Mouse (Mus musculus) MEL (cell line): Measurements from ENCODE around the gene Sprr2a1. TPM values are rescaled to one million over a fixed set of nuclear protein-coding genes. Genes with fewer than 3 reads are reported as not detected.
"Not testable (repeated sequence)": the region's sequence is repeated elsewhere in the genome, so short reads cannot be mapped to it uniquely, and the experiment has no call there.

Experiments
- DNase-seq: peaks from one replicate; pipeline ENCODE4 v3.0.0; 2011; ENCODE audit warnings: low read depth, low spot score
- H3K27ac ChIP-seq: 2 replicates; pipeline ENCODE4 v1.5.1; 2012; ENCODE audit warnings: low read depth, mild to moderate bottlenecking, control low read depth, low read length, moderate library complexity; ENCODE audit not compliant: control insufficient read depth
- H3K27me3 ChIP-seq, 2 experiments: fragments of 150-350 bp in 1 of 2; sonication (generic) in 1 of 2; 2 replicates each; pipeline ENCODE4 v1.6.1; 2012; ENCODE audit warnings: low read length in 2 of 2, mild to moderate bottlenecking in 2 of 2, improper control_type of control experiment in 1 of 2, moderate library complexity in 1 of 2; ENCODE audit not compliant: insufficient read depth in 2 of 2, control insufficient read depth in 1 of 2
- H3K36me3 ChIP-seq, 2 experiments: 2 replicates each; pipeline ENCODE4 v1.6.1; 2012 to 2014; ENCODE audit warnings: low read length in 2 of 2, improper control_type of control experiment in 1 of 2, inconsistent platforms in 1 of 2, mild to moderate bottlenecking in 1 of 2; ENCODE audit not compliant: insufficient read depth in 2 of 2, control insufficient read depth in 1 of 2
- H3K4me1 ChIP-seq, 2 experiments: fragments of 150-350 bp in 1 of 2; sonication (generic) in 1 of 2; 2 replicates each; pipeline ENCODE4 v1.6.1; 2012; ENCODE audit warnings: low read length in 2 of 2, improper control_type of control experiment in 1 of 2, mild to moderate bottlenecking in 1 of 2; ENCODE audit not compliant: insufficient read depth in 2 of 2, control insufficient read depth in 1 of 2
- H3K4me3 ChIP-seq, 2 experiments: fragments of 150-350 bp in 1 of 2; sonication (generic) in 1 of 2; 2 replicates each; pipeline ENCODE4 v1.5.1; 2012; ENCODE audit warnings: low read depth in 2 of 2, low read length in 2 of 2, mild to moderate bottlenecking in 2 of 2, moderate library complexity in 2 of 2, control low read depth in 1 of 2, improper control_type of control experiment in 1 of 2; ENCODE audit not compliant: control insufficient read depth in 1 of 2, insufficient read depth in 1 of 2
- H3K79me2 ChIP-seq: 2 replicates; pipeline ENCODE4 v1.6.1; 2012; ENCODE audit warnings: mild to moderate bottlenecking, low read length, moderate library complexity; ENCODE audit not compliant: control insufficient read depth, poor library complexity, insufficient read depth
- H3K9ac ChIP-seq: 2 replicates; pipeline ENCODE4 v1.6.1; 2012; ENCODE audit warnings: low read depth, mild to moderate bottlenecking, control low read depth, low read length, moderate library complexity; ENCODE audit not compliant: control insufficient read depth, poor library complexity, severe bottlenecking
- H3K9me3 ChIP-seq: fragments of 150-350 bp; sonication (generic); replicated peaks from 2 replicates; pipeline ENCODE4 v1.6.1; 2012; ENCODE audit warnings: mild to moderate bottlenecking, low read length, improper control_type of control experiment, moderate library complexity; ENCODE audit not compliant: insufficient read depth
- EP300 ChIP-seq, 2 experiments: IDR thresholded peaks; 2 replicates each; pipeline ENCODE4 v1.6.1; 2011; ENCODE audit warnings: improper control_type of control experiment in 2 of 2, low read length in 2 of 2, low read depth in 1 of 2, mild to moderate bottlenecking in 1 of 2
- JUND ChIP-seq: IDR thresholded peaks from 2 replicates; pipeline ENCODE4 v1.6.1; 2011; ENCODE audit warnings: low read depth, mild to moderate bottlenecking, improper control_type of control experiment, low read length
- MAFK ChIP-seq: IDR thresholded peaks from 2 replicates; pipeline ENCODE4 v1.6.1; 2011; ENCODE audit warnings: low read depth, mild to moderate bottlenecking, low read length, improper control_type of control experiment, borderline replicate concordance
- MAX ChIP-seq: IDR thresholded peaks from 2 replicates; pipeline ENCODE4 v1.6.1; 2011; ENCODE audit warnings: low read length, improper control_type of control experiment
- RCOR1 ChIP-seq: IDR thresholded peaks from 2 replicates; pipeline ENCODE4 v1.6.1; 2012; ENCODE audit warnings: low read depth, mild to moderate bottlenecking, inconsistent platforms, low read length, improper control_type of control experiment
- SIN3A ChIP-seq: IDR thresholded peaks from 2 replicates; pipeline ENCODE4 v1.6.1; 2012; ENCODE audit warnings: low read length, improper control_type of control experiment, inconsistent platforms
- TAL1 ChIP-seq: IDR thresholded peaks from 2 replicates; pipeline ENCODE4 v1.6.1; 2012; ENCODE audit warnings: mild to moderate bottlenecking, inconsistent platforms, low read length, moderate library complexity, mixed read lengths
- TBP ChIP-seq: IDR thresholded peaks from 2 replicates; pipeline ENCODE4 v1.8.0; 2011; ENCODE audit warnings: low read depth, low read length, improper control_type of control experiment
- TCF12 ChIP-seq: IDR thresholded peaks from 2 replicates; pipeline ENCODE4 v1.6.1; 2014; ENCODE audit warnings: low read depth, mild to moderate bottlenecking, inconsistent platforms, low read length, improper control_type of control experiment, moderate library complexity
- ZC3H11A ChIP-seq: IDR thresholded peaks from 2 replicates; pipeline ENCODE4 v1.6.1; 2012; ENCODE audit warnings: low read depth, mild to moderate bottlenecking, inconsistent platforms, low read length, improper control_type of control experiment
- ZMIZ1 ChIP-seq: IDR thresholded peaks from 2 replicates; pipeline ENCODE4 v1.6.1; 2012; ENCODE audit warnings: low read depth, mild to moderate bottlenecking, inconsistent platforms, low read length, improper control_type of control experiment, moderate library complexity
- polyA plus RNA-seq, 2 experiments: library from polyadenylated mRNA; stranded (reverse) in 1 of 2; unstranded in 1 of 2; fragments of >175 nt in 1 of 2; fragments of >200 nt in 1 of 2; gene quantifications; 2 replicates each; pipeline versions ENCODE4 v1.2.1 to v1.2.4; 2012; ENCODE audit warnings: low replicate concordance in 2 of 2, low read depth in 1 of 2; ENCODE audit not compliant: insufficient read length in 2 of 2, insufficient read depth in 1 of 2, missing spikeins in 1 of 2
- total RNA-seq: library from RNA; depleted of rRNA; stranded (reverse); fragments of 300-350 nt; gene quantifications from 2 replicates; pipeline ENCODE4 v1.2.3, GENCODE M21; 2012

Sprr2a1 gene
- total and polyA plus RNA-seq, 3 experiments: not detected

GRCm38 (mm10) chr3:92195512-92196200 is 19.9 kb upstream of the Sprr2a1 start:
- H3K79me2 ChIP-seq: no peaks in the 10 kb centered on the region; the same call in 1 of the 2 replicates
- no peaks in the 10 kb centered on the region for H3K36me3 ChIP-seq
- H3K4me1 ChIP-seq: no peaks in the 10 kb centered on the region
- no peaks in the 10 kb centered on the region; the same call in 1 of the 2 replicates for H3K9me3 ChIP-seq
- no peak overlapping the region for H3K4me3 ChIP-seq
- no peak for DNase-seq
- TF ChIP-seq TBP (no peak), ZC3H11A (no peak), TCF12 (no peak), MAX (no peak), ZMIZ1 (no peak), RCOR1 (no peak), TAL1 (no peak), EP300 (IDR thresholded peaks at IDR 0.05; ENCODE audit: low read depth in 1 of 2, low read length in 2 of 2) (no peak), MAFK (no peak), SIN3A (no peak), JUND (no peak)
- H3K27me3 ChIP-seq: no peaks in the 10 kb centered on the region
- no peak overlapping the region for H3K27ac ChIP-seq
- no peak overlapping the region for H3K9ac ChIP-seq

GRCm38 (mm10) chr3:92211133-92211925 is 4.3 kb upstream of the Sprr2a1 start:
- not testable (repeated sequence) for DNase-seq, H3K4me1 ChIP-seq, H3K27me3 ChIP-seq

GRCm38 (mm10) chr3:92212059-92212458 is 3.5 kb upstream of the Sprr2a1 start:
- H3K27ac ChIP-seq, DNase-seq, H3K79me2 ChIP-seq, H3K9ac ChIP-seq, H3K9me3 ChIP-seq, H3K4me3 ChIP-seq, H3K27me3 ChIP-seq, H3K36me3 ChIP-seq, H3K4me1 ChIP-seq: not testable (repeated sequence)

More at GRCm38 (mm10) chr3:92211133-92211925, 4.3 kb upstream of the Sprr2a1 start:
- not testable (repeated sequence) for H3K27ac ChIP-seq, H3K9ac ChIP-seq, H3K4me3 ChIP-seq, H3K9me3 ChIP-seq, H3K79me2 ChIP-seq, H3K36me3 ChIP-seq

- not testable (repeated sequence) for H3K4me3 ChIP-seq, H3K27me3 ChIP-seq, H3K27ac ChIP-seq, DNase-seq, H3K36me3 ChIP-seq, H3K9ac ChIP-seq, H3K4me1 ChIP-seq, H3K79me2 ChIP-seq, H3K9me3 ChIP-seq
These were observed 1.9 kb upstream of the Sprr2a1 start for GRCm38 (mm10) chr3:92213651-92214050.

GRCm38 (mm10) chr3:92219031-92219430 is 3.4 kb downstream of the Sprr2a1 start:
- H3K79me2 ChIP-seq, H3K4me1 ChIP-seq, DNase-seq, H3K4me3 ChIP-seq, H3K36me3 ChIP-seq, H3K9ac ChIP-seq, H3K27ac ChIP-seq, H3K9me3 ChIP-seq, H3K27me3 ChIP-seq: not testable (repeated sequence)
